Mouse (Mus musculus) mesoderm, embryonic 11.5 days (tissue): ENCODE data around the gene Aptx.

Experiments
- DNase-seq: peaks from one replicate; pipeline ENCODE4 v3.0.0-alpha.2; 2012; ENCODE audit warnings: low read depth, low spot score

The Aptx gene

GRCm38 (mm10) chr4:40702797-40703709 is at the start of gene Aptx:
Aptx (minus strand) TSS chr4:40703194.
- DNase-seq: peak; percentile 96

GRCm38 (mm10) chr4:40735351-40735750 is 32.4 kb upstream of the Aptx start:
- DNase-seq: no peak

GRCm38 (mm10) chr4:40731262-40731661 is 28.3 kb upstream of the Aptx start:
- no peak for DNase-seq

GRCm38 (mm10) chr4:40727247-40727646 is 24.3 kb upstream of the Aptx start:
- no peak for DNase-seq

- no peak for DNase-seq
Observed at GRCm38 (mm10) chr4:40725554-40725953, 22.6 kb upstream of the Aptx start.

GRCm38 (mm10) chr4:40725141-40725540 is 22.1 kb upstream of the Aptx start:
- no peak for DNase-seq

GRCm38 (mm10) chr4:40722687-40723460 is 19.9 kb upstream of the Aptx start:
- peak; percentile 84 for DNase-seq

GRCm38 (mm10) chr4:40722011-40722666 is 19.1 kb upstream of the Aptx start, which contains the start of gene Dnaja1:
Dnaja1 (plus strand) TSS chr4:40722150.
- peak; percentile 94 for DNase-seq

GRCm38 (mm10) chr4:40720910-40721309 is 17.9 kb upstream of the Aptx start:
- DNase-seq: no peak

GRCm38 (mm10) chr4:40717141-40717540 is 14.1 kb upstream of the Aptx start:
- DNase-seq: no peak

- DNase-seq: no peak
Observed at GRCm38 (mm10) chr4:40703710-40704275, 799 bp upstream of the Aptx start.

- no peak for DNase-seq
Observed at GRCm38 (mm10) chr4:40701796-40702195, 1.2 kb downstream of the Aptx start.

GRCm38 (mm10) chr4:40700216-40700615 is 2.8 kb downstream of the Aptx start:
- DNase-seq: no peak

- no peak for DNase-seq
Observed at GRCm38 (mm10) chr4:40697059-40697458, 5.9 kb downstream of the Aptx start.

- DNase-seq: no peak
Observed at GRCm38 (mm10) chr4:40691100-40691499, 11.9 kb downstream of the Aptx start.

GRCm38 (mm10) chr4:40683306-40683705 is 19.7 kb downstream of the Aptx start:
- DNase-seq: no peak

- DNase-seq: no peak
Observed at GRCm38 (mm10) chr4:40682359-40682758, 20.6 kb downstream of the Aptx start.

- DNase-seq: peak; percentile 62
Observed at GRCm38 (mm10) chr4:40681908-40682307, 21.1 kb downstream of the Aptx start.

GRCm38 (mm10) chr4:40680250-40680860 is 22.6 kb downstream of the Aptx start:
- DNase-seq: peak; percentile 77

- DNase-seq: no peak
Observed at GRCm38 (mm10) chr4:40677132-40677531, 25.9 kb downstream of the Aptx start.

- DNase-seq: no peak
Observed at GRCm38 (mm10) chr4:40676338-40676737, 26.7 kb downstream of the Aptx start.
